Mouse (Mus musculus) kidney, adult 9 months (tissue): ENCODE data around the gene Slc25a29.
A peak's percentile ranks its signal among the peaks of the same experiment; 100 is the strongest.

Source experiments
- DNase-seq: peaks from one replicate; pipeline ENCODE4 v3.0.0; 2022

Gene Slc25a29

DNA sequence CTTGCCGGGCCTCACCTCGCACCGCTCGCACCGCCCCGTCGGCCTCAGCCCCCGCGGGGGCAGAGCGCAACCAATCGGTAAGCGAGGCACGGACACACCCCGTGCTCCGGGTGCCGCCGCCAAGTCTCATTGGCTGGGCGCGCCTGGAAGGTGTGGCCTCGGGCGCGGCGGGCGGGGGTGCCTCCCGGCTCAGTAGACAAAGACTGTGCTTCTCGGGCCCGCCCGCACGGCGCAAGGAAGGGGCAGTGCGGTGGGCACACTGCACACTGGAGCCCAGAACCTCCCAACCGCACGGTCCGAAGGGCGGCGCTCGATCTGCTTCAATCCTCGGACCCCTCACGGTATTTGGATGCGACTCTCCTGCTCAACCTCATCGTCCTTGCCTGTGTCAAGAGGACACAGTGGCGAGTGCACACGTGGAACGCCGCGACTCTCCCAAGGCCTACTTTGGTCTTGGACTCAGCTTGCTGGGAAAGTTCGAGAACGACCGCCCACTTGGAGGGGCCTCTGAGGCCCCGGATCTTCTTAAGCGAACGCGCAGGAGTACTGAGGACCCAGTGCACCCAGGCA is at the start of gene Slc25a29, which contains the start of gene Slc25a47:
Gene Slc25a29 (minus strand): TSS at position 44 of the 570 bp plus-strand sequence.
Gene Slc25a47 (plus strand): TSS at position 207 of the 570 bp plus-strand sequence.
- peak; percentile 97 for DNase-seq

DNA sequence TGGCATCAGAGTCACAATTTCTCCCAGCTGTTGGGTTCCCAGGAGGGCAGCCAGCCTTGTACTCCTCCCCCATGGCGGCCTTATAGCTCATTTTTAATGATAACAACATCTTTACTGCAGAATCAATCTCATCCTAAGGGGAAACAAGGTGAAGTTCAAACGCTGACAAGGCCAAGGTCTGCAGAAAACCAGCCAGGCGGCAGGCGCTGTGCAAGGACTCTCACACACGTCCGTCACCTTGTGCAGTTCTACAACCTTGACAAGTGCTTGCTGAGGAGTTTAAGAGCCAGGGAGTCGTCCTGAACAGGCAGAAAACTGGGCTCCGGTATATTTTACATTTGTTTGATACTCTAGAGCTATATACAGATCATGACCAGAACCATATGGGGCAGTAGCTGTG is 47.1 kb upstream of the Slc25a29 start:
- no peak for DNase-seq

DNA sequence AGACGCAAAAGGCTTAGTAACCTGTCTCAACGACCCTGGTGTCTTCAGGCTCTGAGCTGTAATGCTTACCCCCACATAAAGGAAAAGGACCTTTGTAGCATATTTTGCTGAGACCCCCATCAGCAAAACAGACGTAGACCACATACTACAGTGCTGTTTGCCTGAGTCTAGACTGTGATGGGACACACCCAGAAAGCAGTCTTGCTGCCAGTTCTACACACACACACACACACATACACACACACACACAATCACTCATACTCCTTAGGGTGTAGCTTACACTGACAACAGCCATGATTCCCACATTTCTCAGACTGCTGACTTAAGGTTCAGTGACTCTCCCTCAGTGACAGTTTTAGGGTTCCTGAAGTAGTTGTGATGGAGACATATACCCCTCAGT is 45.5 kb upstream of the Slc25a29 start:
- DNase-seq, result no peak

DNA sequence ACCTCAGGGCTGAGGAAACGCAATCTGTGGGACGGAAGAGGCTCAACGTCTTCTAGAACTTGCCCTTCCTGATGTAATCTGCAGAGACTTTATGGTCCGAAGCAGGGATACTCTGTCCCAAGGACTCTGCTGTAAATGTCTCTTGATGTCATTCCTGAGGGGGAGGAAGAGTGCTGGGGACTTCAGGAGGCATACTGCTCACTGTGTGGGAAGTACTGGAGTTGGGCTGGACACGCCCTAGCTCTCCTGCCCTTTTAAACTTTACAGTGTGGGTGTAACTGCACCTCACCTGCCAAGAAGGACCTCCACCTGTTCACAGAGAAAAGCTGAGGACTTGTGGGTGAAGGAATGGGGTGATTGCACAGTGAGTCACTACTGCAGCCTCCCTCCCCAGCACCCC is 44.9 kb upstream of the Slc25a29 start:
- DNase-seq, result no peak

DNA sequence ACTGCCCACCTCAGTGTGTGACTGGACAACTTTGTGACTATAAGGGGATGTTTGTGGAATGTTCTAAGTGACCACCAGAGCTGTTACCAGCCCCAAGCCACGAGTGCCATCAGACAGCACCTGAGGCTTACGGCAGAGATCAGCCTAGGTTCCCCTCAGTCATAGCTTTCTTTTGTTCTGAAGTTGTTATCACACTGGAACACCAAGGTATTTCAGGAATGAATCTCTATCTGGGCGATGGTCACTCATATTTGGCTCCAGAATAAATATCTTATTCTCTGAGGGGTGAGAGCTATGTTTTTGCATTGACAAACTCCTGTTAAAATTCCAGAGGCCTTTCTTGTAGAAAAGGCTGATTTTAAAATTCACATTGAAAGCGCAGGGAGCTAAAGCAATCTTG is 43.5 kb upstream of the Slc25a29 start:
- DNase-seq, result no peak

DNA sequence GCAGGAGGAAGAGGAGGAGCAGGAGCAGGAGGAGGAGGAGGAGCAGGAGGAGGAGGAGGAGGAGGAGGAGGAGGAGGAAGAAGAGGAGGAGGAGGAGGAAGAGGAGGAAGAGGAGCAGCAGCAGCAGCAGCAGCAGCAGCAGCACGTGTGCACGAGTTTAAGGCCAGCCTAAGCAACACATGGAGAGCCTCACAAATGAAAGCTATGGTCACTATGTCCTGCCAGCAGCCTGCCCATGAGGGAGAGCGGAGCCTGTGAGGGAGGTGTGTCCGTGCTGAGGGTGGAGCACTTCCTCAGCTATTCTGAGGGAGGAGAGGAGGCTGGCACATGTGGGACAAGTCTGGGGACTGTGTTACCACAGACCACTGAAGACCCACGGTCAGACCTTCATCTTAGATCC is 37.4 kb upstream of the Slc25a29 start:
- no peak for DNase-seq

DNA sequence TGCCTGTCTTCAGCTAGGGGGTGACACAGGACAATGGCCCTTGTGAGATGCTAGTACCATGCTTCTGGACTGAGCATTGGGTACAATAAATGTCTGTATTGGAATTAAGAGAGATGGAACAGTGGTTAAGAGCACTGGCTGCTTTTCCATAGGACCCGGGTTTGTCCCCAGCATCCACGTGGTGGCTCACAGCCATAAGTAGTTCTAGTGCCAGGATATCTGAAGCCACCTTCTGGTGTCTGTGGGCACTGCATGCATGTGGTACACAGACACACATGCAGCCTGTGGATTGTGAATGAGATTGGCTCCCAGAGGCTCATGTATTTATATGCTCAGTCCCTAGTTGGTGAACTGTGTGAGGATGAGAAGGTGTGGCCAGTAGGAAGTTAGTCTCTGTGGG is 33.9 kb upstream of the Slc25a29 start:
- DNase-seq, result no peak

DNA sequence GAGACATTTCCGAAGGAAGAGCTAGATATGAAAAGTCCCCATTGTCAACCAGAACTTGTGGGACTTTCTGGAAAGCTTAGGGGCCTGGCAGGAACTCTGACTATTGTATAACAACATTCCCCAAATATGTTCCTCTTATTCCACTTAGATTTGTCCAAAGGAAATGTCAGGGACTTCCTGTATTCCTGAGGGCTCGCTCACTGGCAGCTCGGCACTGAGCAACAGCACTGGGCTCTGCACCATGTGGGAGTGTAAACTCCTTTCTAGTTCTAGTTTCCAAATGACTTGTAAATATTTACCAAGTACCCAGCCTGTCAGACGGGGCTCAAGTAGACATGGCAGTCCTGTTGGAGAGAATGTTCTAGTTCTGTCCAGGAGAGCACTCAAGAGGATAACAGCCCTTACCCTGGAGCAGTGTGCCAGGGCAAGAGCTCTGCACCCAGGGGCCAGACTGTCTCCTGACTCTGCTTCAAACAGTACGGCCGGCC is 29.4 kb upstream of the Slc25a29 start:
- peak; percentile 41 for DNase-seq

DNA sequence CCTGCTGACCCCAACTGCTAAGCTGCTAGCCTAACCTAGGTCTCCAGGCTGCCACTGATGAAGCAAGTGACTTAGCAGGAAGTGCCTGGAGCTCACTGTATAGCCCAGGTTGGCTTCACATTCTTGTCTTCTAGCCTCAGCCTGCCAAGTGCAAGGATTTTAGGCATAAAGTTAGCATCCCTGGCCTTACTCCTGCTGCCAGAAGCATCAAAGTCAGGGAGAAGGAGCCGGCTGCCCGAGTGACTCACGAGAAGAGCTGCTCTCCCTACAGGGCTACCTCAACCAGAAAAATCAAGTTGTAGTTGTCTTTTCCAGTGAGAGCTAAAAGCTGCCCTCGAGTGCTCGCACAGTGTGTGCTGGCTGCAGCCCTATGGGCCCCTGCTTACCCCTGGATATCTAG is 22.8 kb upstream of the Slc25a29 start:
- no peak for DNase-seq

DNA sequence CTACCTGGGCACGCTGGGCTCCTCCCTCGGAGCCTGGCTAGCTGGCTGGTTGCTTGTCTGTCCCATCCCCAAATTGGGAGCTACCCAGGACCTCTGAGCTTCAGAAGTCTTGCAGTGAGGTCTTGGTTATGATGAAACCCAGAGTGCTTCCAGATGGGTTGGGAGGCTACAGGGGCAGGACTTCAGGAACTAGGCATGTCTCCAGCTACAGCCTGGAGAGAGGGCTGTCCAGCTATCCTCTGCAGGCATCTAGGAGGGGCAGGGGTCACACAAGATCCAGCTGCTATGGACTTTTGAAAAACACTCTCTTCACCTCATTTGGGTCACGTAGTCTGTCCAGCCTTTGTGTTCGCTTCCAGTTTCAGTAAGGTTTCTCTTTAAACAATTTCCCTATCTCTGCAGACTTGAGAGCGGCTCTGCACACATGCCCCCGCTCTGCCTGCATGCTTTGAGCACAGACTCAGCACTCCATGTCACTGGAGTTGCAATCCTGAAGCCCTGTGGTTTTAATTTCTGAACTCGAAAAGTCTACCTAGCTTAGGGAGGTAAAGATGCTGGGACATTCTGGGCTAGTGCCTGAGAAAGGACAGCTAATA is 22.0 kb upstream of the Slc25a29 start:
- DNase-seq, result peak; percentile 45

DNA sequence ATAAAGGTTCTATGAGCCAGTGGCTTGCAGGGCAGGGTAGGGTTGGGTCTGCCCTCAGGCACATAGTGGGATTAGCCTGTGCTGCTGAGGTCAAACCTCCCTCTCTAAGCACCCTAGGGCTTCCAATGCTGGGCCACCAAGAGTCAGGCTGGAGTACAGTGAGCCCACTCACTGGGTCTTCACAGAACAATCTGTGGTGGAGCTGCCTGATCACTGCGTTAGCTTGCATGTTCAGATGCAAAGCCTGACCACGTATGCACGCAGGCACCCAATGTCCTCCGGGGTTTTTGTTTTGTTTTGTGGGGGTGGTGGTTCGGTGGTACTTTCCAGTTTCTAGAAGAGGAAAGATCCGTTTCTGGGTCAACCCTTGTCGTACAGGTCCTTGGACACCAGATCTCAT is 21.4 kb upstream of the Slc25a29 start:
- DNase-seq, result no peak

DNA sequence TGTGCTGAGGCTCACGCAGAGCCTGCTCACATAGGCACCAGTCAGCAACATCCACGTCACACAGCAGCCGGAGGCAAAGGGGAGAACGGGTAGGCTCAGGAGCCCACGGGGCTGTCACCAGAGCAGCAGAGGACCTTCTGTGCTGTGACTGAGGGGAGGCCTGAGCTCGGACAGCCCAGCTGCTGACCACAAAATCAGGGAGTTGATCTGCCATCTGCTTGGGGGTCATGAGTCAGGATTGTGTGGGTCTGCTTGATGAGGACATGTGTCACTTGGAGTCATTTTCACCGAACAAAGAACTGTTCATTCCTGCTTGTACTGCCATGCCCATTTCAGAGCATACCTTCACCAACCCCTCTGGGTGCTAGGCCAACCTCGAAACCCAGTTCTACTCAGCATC is 20.5 kb upstream of the Slc25a29 start:
- DNase-seq, result no peak

DNA sequence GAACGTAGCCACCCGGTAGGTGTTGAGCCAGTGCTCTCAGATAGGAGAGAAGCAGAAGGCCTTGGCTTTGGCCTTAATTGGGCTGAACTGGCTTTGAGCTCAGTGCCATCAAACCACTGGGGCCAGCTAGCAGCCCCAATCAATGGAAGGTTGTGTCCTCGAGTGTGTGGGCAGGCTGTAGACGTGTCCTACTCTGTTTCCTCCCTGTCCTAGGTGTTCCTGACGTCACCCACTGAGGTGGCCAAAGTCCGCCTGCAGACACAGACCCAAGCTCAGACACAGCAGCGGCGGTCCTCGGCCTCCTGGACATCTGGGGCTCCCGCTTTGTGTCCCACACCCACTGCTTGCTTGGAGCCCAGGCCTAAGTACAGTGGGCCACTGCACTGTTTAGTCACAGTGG is 19.4 kb upstream of the Slc25a29 start:
- DNase-seq, result no peak

DNA sequence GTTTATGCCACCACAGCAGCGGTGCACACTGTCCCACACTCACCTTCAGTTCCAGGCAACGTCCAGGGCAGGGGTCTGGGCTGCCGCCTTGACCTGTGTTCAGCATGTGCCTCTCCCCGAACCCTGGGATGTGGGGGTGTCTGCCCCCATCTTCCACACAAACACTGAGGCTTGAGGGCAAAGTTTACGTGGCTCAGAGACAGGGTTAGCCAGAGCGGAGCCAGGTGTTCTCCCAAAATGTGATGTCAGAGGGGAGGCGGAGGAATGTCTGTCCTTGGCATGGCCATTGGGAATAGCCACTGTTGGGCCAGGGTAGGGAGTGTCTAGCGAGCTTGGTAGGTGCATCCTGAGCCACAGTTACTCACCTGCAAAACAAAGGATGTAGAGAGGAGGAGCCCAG is 17.1 kb upstream of the Slc25a29 start:
- no peak for DNase-seq

DNA sequence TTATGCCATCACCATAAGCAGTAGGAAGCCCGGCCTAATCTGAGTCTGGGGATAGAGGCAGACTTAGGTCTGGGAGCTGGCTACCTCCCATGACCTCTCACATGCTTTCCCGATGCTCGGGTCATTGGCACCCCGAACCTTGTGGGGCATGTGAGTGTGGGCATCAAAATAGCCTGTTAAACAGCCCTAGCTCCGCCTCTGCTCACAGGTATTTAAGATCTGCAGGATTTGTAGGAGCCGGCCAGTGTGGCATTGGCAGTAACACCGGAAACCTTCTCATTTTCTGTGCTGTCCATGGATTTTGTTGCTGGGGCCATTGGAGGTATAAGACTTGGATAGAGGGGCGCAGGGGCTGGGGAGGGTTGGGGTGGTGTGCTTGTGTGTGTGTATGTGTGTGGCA is 15.2 kb upstream of the Slc25a29 start:
- no peak for DNase-seq

DNA sequence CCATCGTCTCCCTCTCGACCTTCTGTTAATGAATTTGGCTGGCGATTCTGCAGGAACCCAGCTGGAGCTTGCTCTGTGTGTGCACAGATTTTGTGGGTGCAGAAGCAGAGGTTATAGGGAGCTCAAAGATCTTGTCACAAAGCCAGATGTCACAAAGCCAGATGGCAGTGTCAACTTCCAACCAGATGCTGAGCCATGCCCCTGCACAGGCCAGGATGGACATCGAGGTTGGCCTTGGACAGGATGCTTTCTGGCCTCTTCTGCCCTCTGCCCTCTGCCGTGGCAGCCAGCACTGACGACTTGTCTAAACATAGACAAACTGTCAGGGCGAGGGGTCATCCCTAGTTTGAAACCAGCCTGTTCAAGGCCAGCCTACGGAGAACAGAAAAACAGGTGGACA is 14.4 kb upstream of the Slc25a29 start:
- peak; percentile 43 for DNase-seq

DNA sequence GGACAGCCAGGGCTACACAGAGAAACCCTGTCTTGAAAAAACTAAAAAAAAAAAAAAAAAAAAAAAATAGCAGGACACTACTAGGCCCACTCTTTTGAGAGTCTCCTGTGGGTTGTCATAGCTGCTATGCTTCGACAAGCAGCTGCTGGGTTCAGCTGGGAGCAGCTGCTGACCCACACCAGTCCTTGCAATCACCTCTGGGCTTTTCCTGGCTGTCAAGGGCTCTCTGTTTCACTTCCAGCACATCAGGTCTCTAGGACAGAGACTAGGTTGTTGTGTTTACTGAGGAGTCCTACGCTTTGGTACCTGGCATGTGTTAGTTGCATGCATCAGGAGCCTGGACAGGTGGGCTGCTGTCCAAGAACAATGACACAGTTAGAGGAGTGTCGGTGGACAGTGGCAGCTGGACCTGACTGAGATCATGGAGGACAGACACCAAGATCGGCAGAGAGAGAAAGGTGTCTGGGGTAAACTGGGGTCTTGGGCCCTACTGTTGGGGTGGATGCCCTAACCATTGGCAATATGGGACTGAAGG is 13.9 kb upstream of the Slc25a29 start:
- no peak for DNase-seq

DNA sequence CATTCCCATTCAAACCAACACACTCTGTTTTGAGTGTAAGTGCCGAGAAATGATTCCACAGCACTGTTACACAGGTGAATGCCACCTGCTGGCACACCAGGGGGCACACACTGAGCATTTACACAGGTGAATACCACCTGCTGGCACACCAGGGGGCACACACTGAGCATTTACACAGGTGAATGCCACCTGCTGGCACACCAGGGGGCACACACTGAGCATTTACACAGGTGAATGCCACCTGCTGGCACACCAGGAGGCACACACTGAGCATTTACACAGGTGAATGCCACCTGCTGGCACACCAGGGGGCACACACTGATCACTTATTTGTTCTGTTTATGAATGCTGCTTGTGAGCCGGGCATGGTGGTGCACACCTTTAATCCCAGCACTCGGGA is 12.3 kb upstream of the Slc25a29 start:
- peak; percentile 33 for DNase-seq

DNA sequence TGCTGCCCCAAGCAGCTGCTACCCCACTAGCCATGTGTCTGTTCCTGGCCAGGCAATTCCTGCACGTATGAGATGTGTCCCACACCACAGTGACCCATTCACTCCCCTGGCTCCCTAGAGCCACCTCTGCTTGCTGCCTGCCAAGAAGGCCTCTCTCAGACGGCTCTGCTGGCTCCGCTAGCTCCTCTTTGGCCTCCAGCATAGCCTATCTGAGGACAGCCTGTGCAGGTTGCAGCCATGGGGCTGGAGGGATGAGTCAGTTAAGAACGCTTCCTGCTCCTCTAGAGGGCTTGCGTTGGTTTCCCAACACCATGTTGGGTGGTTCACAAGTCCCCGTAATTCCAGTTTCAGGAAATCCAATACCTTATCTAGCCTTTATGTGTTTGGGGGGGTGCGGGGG is 7.0 kb upstream of the Slc25a29 start:
- DNase-seq, result no peak

DNA sequence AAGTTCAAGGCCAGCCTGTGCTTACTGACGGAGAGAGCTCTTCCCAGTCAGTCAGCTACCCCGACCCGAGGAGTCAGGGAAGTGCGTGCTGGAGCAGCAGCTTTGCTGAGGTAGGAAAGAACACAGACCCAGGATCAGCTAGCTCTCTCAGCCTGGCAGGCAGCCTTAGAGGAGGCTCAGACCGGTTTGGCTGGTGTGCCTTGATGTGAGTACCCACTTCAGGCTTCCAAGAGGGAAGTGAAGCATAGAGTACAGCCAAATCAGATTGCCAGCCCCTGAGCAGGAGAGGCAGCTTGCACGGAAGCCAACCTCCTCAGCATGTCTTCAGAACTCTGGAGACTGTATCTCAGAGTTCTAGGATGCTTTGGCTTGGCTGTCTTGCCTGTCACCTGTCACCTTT is 5.5 kb upstream of the Slc25a29 start:
- peak; percentile 60 for DNase-seq

DNA sequence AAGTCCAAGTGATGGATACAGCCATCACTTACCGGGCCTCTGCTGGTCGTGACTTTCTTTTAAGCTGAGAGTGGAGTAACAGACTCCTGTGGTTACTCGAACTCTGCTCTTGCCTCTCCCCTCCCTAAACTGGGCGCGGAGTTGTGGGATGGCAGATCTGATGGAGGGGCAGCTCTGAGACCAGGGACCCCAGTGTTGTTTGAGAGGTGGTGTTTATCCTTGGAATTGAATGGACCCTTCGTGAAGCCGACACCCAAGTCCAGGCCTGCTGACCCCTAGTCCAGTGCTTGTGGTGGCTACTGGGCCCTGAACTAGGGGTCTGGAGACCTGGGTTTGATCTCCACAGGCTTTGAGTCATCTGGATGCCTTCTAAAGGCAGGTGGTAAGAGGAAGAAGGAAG is 1.0 kb upstream of the Slc25a29 start:
- no peak for DNase-seq

DNA sequence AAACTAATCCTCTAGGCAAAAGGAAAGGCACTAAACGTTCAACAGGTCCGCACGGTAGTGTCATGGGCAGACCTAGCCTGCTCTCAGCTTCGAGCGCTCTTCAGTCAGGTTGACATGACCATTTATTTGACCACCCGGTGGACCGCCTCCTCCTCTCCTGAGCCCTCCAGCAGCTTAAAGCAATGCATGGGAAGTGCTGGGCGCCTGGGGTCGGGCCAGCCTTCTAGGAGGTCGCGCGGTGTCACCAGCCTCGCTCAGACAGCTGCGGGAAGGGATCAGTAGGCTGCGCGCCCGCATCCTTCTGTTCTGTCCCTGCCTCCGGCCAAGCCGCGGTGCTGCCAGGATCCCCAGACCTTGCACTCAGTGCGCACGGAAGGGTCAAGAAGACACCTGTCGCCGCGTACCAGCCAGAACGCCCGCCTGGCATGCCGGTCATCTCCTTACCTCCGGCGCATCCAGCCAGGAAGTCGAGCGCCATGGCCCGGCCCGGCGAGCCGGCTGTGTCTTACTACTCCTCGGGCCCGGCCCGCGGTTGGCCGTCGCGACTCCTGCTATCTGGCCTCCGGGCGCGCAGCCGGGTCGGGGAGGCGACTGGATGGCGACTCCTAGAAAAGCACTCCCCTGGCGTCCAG is 359 bp downstream of the Slc25a29 start:
- DNase-seq, result no peak

DNA sequence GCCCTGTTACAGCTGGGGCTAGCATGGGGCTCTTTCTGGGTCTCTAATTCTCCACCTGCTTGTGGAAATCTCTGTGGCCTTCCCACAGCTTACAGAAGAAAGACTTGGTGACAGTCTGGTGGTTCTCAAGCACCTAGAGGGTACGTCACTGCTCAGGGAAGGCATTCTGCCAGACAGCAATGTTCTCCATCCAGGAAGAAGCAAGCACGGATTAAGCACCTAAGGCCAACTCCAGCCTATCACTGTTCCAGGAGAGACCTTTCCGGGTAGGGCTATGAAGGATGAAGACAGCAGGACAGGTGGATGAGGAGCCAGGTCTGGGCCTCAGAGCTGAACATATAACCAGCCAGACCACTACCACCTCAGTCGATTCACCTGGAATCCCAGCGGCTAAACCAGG is 897 bp downstream of the Slc25a29 start:
- DNase-seq, result no peak

DNA sequence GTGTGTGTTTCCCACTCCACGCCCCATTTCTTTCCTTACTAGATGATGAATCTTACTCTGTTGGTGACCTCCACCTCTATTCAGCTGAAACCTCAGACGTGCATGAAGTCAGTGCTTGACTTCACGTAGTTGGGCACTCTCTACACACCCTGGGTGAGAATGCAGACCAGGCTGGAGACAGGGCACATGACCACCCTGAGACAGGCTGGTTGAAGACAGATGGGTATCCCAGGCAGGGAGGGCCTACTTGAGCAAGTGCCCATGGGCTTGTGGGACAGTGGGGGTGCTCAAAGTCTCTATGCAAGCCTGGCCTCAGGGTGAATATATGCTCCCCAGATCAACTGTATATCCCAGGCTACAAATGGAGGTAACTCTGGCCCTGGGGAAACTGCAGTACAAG is 1.3 kb downstream of the Slc25a29 start:
- DNase-seq, result no peak
